Mouse (Mus musculus) left cerebral cortex, postnatal 4 days (tissue): Measurements from ENCODE around the gene Mt3. TPM values are rescaled to one million over a fixed set of nuclear protein-coding genes. Genes with fewer than 3 reads are reported as not detected.
A peak's percentile ranks its signal among the peaks of the same experiment; 100 is the strongest.
"Not testable (repeated sequence)": the region's sequence is repeated elsewhere in the genome, so short reads cannot be mapped to it uniquely, and the experiment has no call there.

Source experiments
- DNase-seq: peaks from one replicate; pipeline ENCODE4 v3.0.0-alpha.2; 2022
- intact Hi-C: fragments of 180-260 bp; cut with DNase I; formaldehyde crosslinking; loops from one replicate; pipeline ENCODE4 v1.15.1; 2025
- total RNA-seq, 2 experiments: library from RNA; stranded (reverse); gene quantifications; 2 replicates each; pipeline ENCODE4 v1.2.3; 2021

Gene Mt3
- total RNA-seq, 2 experiments from 2014 or later = 204 to 210 TPM

- DNase-seq = no peak
- intact Hi-C loops = no loop called here
These were observed 4.2 kb upstream of the Mt3 start for GRCm38 (mm10) chr8:94148236-94148635.

GRCm38 (mm10) chr8:94150925-94151324 lies 1.5 kb upstream of the Mt3 start:
- DNase-seq = no peak
- intact Hi-C loops = loop anchor here (1.0 kb wide), 1 partner anchor 47 kb away; no protein-coding TSS in a partner anchor

GRCm38 (mm10) chr8:94153451-94153850 lies 1.0 kb downstream of the Mt3 start:
- DNase-seq = no peak
- intact Hi-C loops = no loop called here

GRCm38 (mm10) chr8:94154537-94154936 lies 2.1 kb downstream of the Mt3 start:
- intact Hi-C loops = no loop called here
- DNase-seq = peak; percentile 10

DNA sequence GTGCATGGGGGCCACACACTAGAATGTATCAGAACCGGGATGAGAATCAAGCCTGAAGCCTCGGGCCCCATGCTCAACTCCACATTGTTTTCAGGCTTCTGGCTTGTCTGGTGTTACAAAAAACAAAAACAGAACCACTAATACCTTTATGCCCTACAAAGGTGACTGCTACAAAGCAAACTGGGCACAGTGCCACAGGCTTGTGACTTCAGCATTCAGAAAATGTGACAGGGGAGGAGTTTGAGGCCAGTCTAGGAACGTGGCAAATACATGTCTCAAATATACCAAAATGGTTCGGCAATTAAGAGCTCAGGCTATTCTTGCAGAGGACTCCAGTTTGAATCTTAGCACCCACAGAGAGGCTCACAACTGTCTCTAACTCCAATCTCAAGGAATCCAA lies 3.7 kb downstream of the Mt3 start:
- intact Hi-C loops = no loop called here
- DNase-seq = no peak

- intact Hi-C loops, DNase-seq: not testable (repeated sequence)
These were observed 13.4 kb downstream of the Mt3 start for GRCm38 (mm10) chr8:94165772-94166171.

DNA sequence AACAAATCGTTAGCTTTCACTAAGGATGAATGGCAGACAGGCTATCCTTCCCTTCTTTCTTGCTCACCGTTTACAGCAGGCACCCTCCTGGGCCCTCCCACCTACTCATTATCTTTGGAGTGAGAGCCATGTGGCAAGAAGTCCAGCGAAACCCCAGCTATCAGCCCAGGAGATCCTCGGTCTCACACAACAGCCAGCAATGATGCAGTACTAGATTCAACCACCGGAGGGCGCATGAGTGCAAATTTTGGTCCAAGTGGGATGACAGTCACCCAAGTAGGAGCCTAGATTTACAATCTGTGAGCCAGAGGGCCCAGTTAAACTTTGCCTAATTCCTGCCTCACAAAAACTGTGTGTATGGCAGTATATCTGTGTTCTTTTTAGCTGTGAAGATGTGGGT lies 14.8 kb downstream of the Mt3 start:
- intact Hi-C loops = no loop called here
- DNase-seq = peak; percentile 89

GRCm38 (mm10) chr8:94169547-94169946 lies 17.1 kb downstream of the Mt3 start:
- DNase-seq = no peak
- intact Hi-C loops = no loop called here

GRCm38 (mm10) chr8:94171321-94171755 lies 18.9 kb downstream of the Mt3 start:
- intact Hi-C loops = no loop called here
- DNase-seq = no peak

- DNase-seq = peak; percentile 84
- intact Hi-C loops = no loop called here
These were observed 19.8 kb downstream of the Mt3 start, which contains the start of gene Mt2 for GRCm38 (mm10) chr8:94172075-94172808. Gene Mt2, plus strand, starts transcription at chr8:94172664.

GRCm38 (mm10) chr8:94172809-94173732 lies 20.7 kb downstream of the Mt3 start:
- peak; percentile 5 for DNase-seq
- intact Hi-C loops = no loop called here

DNA sequence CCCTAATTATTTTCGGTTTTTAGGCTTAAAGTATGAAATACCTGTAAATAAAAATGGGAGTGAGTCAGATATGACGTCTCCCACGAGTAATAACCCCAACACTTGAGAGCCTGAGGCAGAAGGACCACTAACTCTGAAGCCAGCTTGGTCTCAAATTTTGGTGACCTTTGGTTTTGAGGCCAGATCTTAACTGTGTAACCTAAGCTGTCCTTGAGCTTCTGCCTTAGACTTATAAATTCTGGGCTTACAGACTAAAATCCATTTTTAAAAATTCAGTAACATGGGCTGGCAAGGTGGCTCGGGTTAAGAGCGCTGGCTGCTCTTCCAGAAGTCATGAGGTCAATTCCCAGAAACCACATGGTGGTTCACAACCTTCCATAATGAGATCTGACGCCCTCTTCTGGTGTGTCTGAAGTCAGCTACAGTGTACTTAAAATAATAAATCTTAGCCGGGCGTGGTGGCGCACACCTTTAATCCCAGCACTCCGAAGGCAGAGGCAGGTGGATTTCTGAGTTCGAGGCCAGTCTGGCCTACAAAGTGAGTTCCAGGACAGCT lies 21.5 kb downstream of the Mt3 start:
- DNase-seq = no peak
- intact Hi-C loops = no loop called here

DNA sequence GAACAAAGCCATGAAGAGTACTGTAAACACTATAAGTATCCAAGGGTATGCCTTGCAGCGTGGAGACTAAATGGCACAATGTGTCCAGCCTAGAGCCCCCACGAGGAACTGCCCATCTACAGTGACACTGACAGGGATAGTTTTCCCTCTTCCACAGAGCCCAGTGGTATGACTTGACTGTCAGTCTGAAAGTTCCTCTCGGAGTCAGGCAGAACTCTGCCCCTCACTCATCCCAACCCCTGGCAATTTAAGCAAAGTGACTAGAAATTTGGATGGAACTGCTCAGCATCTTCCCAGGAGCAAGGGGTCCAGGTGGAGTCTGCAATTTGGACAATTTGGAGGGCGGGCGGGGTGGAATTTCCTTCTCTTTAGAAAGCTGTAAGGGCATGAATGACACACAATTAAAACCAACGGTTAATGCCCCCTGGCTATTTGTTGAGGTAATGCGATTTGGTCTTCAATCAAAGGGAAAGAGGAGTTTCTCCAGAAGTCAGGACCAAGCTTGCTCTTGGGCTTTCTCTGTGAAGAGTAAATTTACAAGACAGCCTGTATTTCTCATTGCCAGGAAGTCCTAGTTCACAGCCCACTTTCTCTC lies 22.3 kb downstream of the Mt3 start:
- DNase-seq = no peak
- intact Hi-C loops = no loop called here

DNA sequence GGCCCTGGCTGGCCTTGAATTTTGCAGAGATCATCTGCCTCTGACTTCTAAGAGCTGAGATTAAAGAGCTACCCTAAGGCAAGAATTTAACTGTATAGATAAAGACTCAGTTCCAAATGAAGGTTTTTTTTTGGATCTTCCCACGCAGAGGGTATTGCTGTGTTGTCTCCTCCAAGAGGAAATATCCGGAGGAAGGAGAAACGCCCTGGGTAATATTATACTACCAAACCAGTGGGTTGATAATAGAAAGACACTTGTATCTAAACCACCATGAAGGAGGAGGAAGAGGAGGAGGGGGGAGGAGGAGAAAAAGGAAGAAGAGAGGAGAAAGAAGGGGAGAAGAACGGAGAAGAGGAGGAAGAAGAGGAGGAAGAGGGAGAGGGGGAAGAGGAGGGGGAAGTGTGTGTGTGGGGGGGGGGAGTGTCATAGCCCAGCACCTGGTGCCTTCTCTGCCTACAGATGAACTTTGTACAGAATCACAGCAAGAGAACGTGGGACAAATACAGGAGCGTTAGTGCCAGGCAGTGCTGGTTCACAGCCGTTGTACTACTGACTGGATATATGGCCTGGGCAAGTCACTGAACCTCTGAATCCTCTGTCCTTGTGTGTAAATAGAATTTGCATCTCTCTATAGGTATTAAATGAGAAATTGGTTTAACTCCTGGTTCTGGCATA lies 25.4 kb downstream of the Mt3 start:
- intact Hi-C loops = no loop called here
- DNase-seq = no peak

GRCm38 (mm10) chr8:94178857-94179712 lies 26.7 kb downstream of the Mt3 start, which contains the start of gene Mt1:
Gene Mt1, plus strand, starts transcription at chr8:94179082.
- intact Hi-C loops = no loop called here
- DNase-seq = peak; percentile 81

GRCm38 (mm10) chr8:94179713-94180560 lies 27.5 kb downstream of the Mt3 start:
- no peak for DNase-seq
- intact Hi-C loops = no loop called here

- no peak for DNase-seq
- intact Hi-C loops = no loop called here
These were observed 28.1 kb downstream of the Mt3 start for GRCm38 (mm10) chr8:94180561-94180908.

DNA sequence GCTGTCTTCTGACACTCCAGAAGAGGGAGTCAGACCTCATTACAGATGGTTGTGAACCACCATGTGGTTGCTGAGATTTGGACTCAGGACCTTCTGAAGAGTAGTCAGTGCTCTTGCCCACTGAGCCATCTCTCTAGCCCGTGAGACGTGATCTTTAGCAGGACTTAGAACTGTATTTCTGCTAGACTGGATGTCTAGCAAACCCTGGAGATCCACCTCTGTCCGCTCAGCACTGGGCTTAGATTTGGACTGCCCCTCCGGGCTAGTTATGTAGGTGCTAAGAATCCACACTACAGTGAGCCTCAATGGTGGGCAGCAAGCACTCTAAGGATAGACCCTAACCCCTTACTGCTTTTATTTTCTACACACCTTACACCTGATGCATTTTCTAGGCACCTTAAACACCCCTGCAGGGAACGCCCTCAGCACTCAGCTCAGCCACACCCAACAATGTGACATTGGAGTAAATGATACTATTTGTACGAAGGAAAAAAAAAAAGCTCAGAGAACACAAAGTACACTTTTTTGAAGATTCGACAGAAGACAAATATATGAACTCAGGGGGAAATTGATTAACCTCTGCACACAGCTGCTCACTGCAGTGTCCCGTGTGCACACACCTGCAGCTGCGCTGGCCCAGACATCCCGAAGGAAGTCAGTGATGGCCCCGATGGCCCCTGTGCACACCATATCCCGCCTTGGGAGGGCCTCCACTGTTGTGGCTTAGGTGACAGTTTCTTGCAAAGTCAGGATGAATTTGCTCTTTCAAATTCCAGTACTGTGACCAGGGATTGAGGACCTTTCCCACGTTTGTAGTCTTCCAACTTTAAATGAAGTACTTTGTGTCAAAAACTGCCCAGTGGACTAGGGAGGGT lies 29.9 kb downstream of the Mt3 start:
- intact Hi-C loops = no loop called here
- no peak for DNase-seq
